Mouse (Mus musculus): Measurements from ENCODE around the gene Arfrp1. TPM values are rescaled to one million over a fixed set of nuclear protein-coding genes. Genes with fewer than 3 reads are reported as not detected.
A peak's percentile ranks its signal among the peaks of the same experiment; 100 is the strongest.

Gene Arfrp1
- total RNA-seq, 2 experiments from 2014 or later: 57.3 to 60.3 TPM

GRCm38 (mm10) chr2:181379778-181380177 lies 14.6 kb upstream of the Arfrp1 start, which contains the start of gene Lime1:
Lime1 (plus strand) TSS chr2:181380078.
- DNase-seq: no peak
- intact Hi-C loops (cut with DNase I): no loop called here

GRCm38 (mm10) chr2:181378701-181379100 lies 13.5 kb upstream of the Arfrp1 start:
- intact Hi-C loops (cut with DNase I): no loop called here

GRCm38 (mm10) chr2:181377230-181377629 lies 12.0 kb upstream of the Arfrp1 start:
- no peak for DNase-seq
- intact Hi-C loops (cut with DNase I): no loop called here

More at GRCm38 (mm10) chr2:181378701-181379100, 13.5 kb upstream of the Arfrp1 start:
- DNase-seq: no peak

GRCm38 (mm10) chr2:181375787-181376186 lies 10.6 kb upstream of the Arfrp1 start:
- intact Hi-C loops (cut with DNase I): no loop called here
- no peak for DNase-seq

GRCm38 (mm10) chr2:181370001-181370400 lies 4.8 kb upstream of the Arfrp1 start:
- DNase-seq: no peak
- intact Hi-C loops (cut with DNase I): no loop called here

- intact Hi-C loops (cut with DNase I): no loop called here
- DNase-seq: peak; percentile 28
Measured at GRCm38 (mm10) chr2:181365655-181366075, 461 bp upstream of the Arfrp1 start.

- no peak for DNase-seq
- intact Hi-C loops (cut with DNase I): no loop called here
Measured at GRCm38 (mm10) chr2:181364487-181364859, 731 bp downstream of the Arfrp1 start.

GRCm38 (mm10) chr2:181363946-181364345 lies 1.3 kb downstream of the Arfrp1 start:
- no peak for DNase-seq
- intact Hi-C loops (cut with DNase I): no loop called here

GRCm38 (mm10) chr2:181356780-181357179 lies 8.4 kb downstream of the Arfrp1 start:
- no peak for DNase-seq
- intact Hi-C loops (cut with DNase I): no loop called here

GRCm38 (mm10) chr2:181342766-181343165 lies 22.4 kb downstream of the Arfrp1 start:
- intact Hi-C loops (cut with DNase I): no loop called here
- DNase-seq: no peak

GRCm38 (mm10) chr2:181340426-181340825 lies 24.8 kb downstream of the Arfrp1 start:
- DNase-seq: peak; percentile 30
- intact Hi-C loops (cut with DNase I): no loop called here

GRCm38 (mm10) chr2:181334023-181334422 lies 31.2 kb downstream of the Arfrp1 start:
- DNase-seq: peak; percentile 64
- intact Hi-C loops (cut with DNase I): no loop called here

GRCm38 (mm10) chr2:181332542-181332941 lies 32.7 kb downstream of the Arfrp1 start:
- intact Hi-C loops (cut with DNase I): no loop called here
- DNase-seq: no peak

GRCm38 (mm10) chr2:181326098-181326497 lies 39.1 kb downstream of the Arfrp1 start:
- intact Hi-C loops (cut with DNase I): no loop called here

GRCm38 (mm10) chr2:181322136-181322535 lies 43.1 kb downstream of the Arfrp1 start:
- intact Hi-C loops (cut with DNase I): no loop called here
- no peak for DNase-seq

More at GRCm38 (mm10) chr2:181326098-181326497, 39.1 kb downstream of the Arfrp1 start:
- DNase-seq: no peak

GRCm38 (mm10) chr2:181320103-181320499 lies 45.1 kb downstream of the Arfrp1 start:
- DNase-seq: no peak
- intact Hi-C loops (cut with DNase I): no loop called here

- intact Hi-C loops (cut with DNase I): no loop called here
- peak; percentile 88 for DNase-seq
Measured at GRCm38 (mm10) chr2:181319248-181320102, 45.7 kb downstream of the Arfrp1 start, which contains the start of gene Rtel1. Rtel1 (plus strand) TSS chr2:181319739.

GRCm38 (mm10) chr2:181314080-181314810 lies 51.0 kb downstream of the Arfrp1 start, which contains the start of gene Stmn3:
Stmn3 (minus strand) TSS chr2:181314500.
- DNase-seq: peak; percentile 87
- intact Hi-C loops (cut with DNase I): no loop called here

GRCm38 (mm10) chr2:181313344-181314079 lies 51.7 kb downstream of the Arfrp1 start:
- intact Hi-C loops (cut with DNase I): no loop called here
- peak; percentile 61 for DNase-seq

- no peak for DNase-seq
- intact Hi-C loops (cut with DNase I): no loop called here
Measured at GRCm38 (mm10) chr2:181313006-181313343, 52.2 kb downstream of the Arfrp1 start.

GRCm38 (mm10) chr2:181312435-181312834 lies 52.8 kb downstream of the Arfrp1 start:
- DNase-seq: no peak
- intact Hi-C loops (cut with DNase I): no loop called here

All from left cerebral cortex, postnatal 4 days (tissue).